Comparison of ENCODE assay signal across 8 mouse cellular contexts in genomic region chr11:72354971-72355728, GRCm38 (mm10). TPM values are rescaled to one million over a fixed set of nuclear protein-coding genes. Genes with fewer than 3 reads are reported as not detected.
DNase-seq lines count a peak whose midpoint lies in the region; ATAC-seq and TF ChIP-seq lines count a peak whose summit lies in the region.

No protein-coding gene starts in this region.

- WGBS in forebrain, embryonic 16.5 days: 26% methylated on average over 20 of the region's 20 CpGs

- peak; percentile 80 for TF ChIP-seq CTCF in G1E (IDR thresholded peaks at IDR 0.05; ENCODE audit: low read depth, low read length)

- peaks cover 17% of the 10 kb centered on the region for H3K27me3 ChIP-seq in G1E (ENCODE audit: insufficient read depth, low read length)
- no peaks in the 10 kb centered on the region for H3K27me3 ChIP-seq in forebrain, embryonic 16.5 days (replicated peaks; ENCODE audit: control insufficient read depth, insufficient read depth, low read length)

- no peak overlapping the region for H3K4me3 ChIP-seq in G1E (ENCODE audit: low read depth, low read length)
- H3K4me3 ChIP-seq in forebrain, embryonic 16.5 days (replicated peaks; ENCODE audit: low read length): no peak overlapping the region

- H3K27ac ChIP-seq in forebrain, embryonic 16.5 days (ENCODE audit: low read length): no peak overlapping the region

- H3K4me2 ChIP-seq in forebrain, embryonic 16.5 days (ENCODE audit: low read length): peak overlapping the region; percentile 4

- H3K9me3 ChIP-seq in G1E (replicated peaks): no peaks in the 10 kb centered on the region
- H3K9me3 ChIP-seq in forebrain, embryonic 16.5 days (ENCODE audit: control insufficient read depth, low read length): no peaks in the 10 kb centered on the region

- H3K4me1 ChIP-seq in G1E (ENCODE audit: insufficient read depth, low read depth, low read length): peaks cover 5% of the 10 kb centered on the region
- H3K4me1 ChIP-seq in forebrain, embryonic 16.5 days (replicated peaks; ENCODE audit: control insufficient read depth, insufficient read depth, low read length): no peaks in the 10 kb centered on the region

- peak; percentile 56 for DNase-seq in G1E (ENCODE audit: low spot score)
- DNase-seq in c-Kit-positive CD71-positive TER-119-negative erythroid progenitor cells, embryonic 14.5 days (ENCODE audit: low read depth): peak; percentile 47
- peak; percentile 89 for DNase-seq in heart, postnatal 4 days
- DNase-seq in layer of hippocampus, adult 9-11 months: peak; percentile 40
- DNase-seq in lung, postnatal 14 days: peak; percentile 90
- peak; percentile 67 for DNase-seq in retina, postnatal 7 days (ENCODE audit: low read depth, low spot score)
- DNase-seq in urinary bladder, adult 18-20 months (ENCODE audit: low spot score in 2 of 2): peak; percentile 27 to 70

- H3K36me3 ChIP-seq in G1E (replicated peaks): no peaks in the 10 kb centered on the region
- H3K36me3 ChIP-seq in forebrain, embryonic 16.5 days (ENCODE audit: control insufficient read depth, insufficient read depth): no peaks in the 10 kb centered on the region

- no peak overlapping the region for H3K9ac ChIP-seq in forebrain, embryonic 16.5 days (replicated peaks; ENCODE audit: low read depth, low read length)

- ATAC-seq in G1E (ENCODE audit: extremely low read depth, insufficient number of reproducible peaks, low FRiP score, poor library complexity, severe bottlenecking): no peak
- ATAC-seq in forebrain, embryonic 16.5 days: no peak

RNA-seq across cellular contexts. Expression of gene Tekt1, which starts 7.1 kb away (rescaled TPM):
- not detected in 2 replicates for total RNA-seq in G1E (2014; fragmentation: Nextera tagmentation)
- not detected in 2 replicates for total RNA-seq in G1E (2017)
- not detected in 2 replicates for polyA plus RNA-seq in G1E (2012)
- 8.0 and 9.1 TPM in 2 replicates for polyA plus RNA-seq in forebrain, embryonic 16.5 days (2015; fragmentation: Nextera tagmentation; extraction: Ambion mirVana)
- total RNA-seq in heart, postnatal 4 days (2021): under 1 TPM; 0.26 to 0.50 TPM

RNA-seq across cellular contexts. Expression of gene Fbxo39, which starts 40.9 kb away (rescaled TPM):
- not detected in 2 replicates for total RNA-seq in G1E (2014; fragmentation: Nextera tagmentation)
- total RNA-seq in G1E (2017): 0.05 TPM in 1 of 2 replicates, not detected in the other
- polyA plus RNA-seq in G1E (2012): not detected in 2 replicates
- polyA plus RNA-seq in forebrain, embryonic 16.5 days (2015; fragmentation: Nextera tagmentation; extraction: Ambion mirVana): not detected in 2 replicates
- total RNA-seq in heart, postnatal 4 days (2021): not detected

RNA-seq across cellular contexts. Expression of gene Xaf1, which starts 53.7 kb away (rescaled TPM):
- 0.30 TPM in 1 of 2 replicates, not detected in the other for total RNA-seq in G1E (2014; fragmentation: Nextera tagmentation)
- 1.4 and 2.0 TPM in 2 replicates for total RNA-seq in G1E (2017)
- polyA plus RNA-seq in G1E (2012): 0.02 TPM in 1 of 2 replicates, not detected in the other
- 1.2 and 1.7 TPM in 2 replicates for polyA plus RNA-seq in forebrain, embryonic 16.5 days (2015; fragmentation: Nextera tagmentation; extraction: Ambion mirVana)
- total RNA-seq in heart, postnatal 4 days (2021): 1 to 10 TPM; 7.6 to 7.7 TPM

RNA-seq across cellular contexts. Expression of gene Smtnl2, which starts 56.4 kb away (rescaled TPM):
- total RNA-seq in G1E (2014; fragmentation: Nextera tagmentation) (not detected in 2 replicates), G1E (2017) (0.06 and 0.11 TPM in 2 replicates)
- polyA plus RNA-seq in G1E (2012): not detected in 2 replicates
- polyA plus RNA-seq in forebrain, embryonic 16.5 days (2015; fragmentation: Nextera tagmentation; extraction: Ambion mirVana): 4.5 and 8.0 TPM in 2 replicates
- total RNA-seq in heart, postnatal 4 days (2021): 10 to 100 TPM; 62.2 to 63.4 TPM

Comparison
In these comparisons a context has a peak if more than half of its experiments do, and no peak if none do; other contexts are left out.
1. DNase-seq: peak in every context shown above with its lines; median percentile 90 in lung, postnatal 14 days; 89 in heart, postnatal 4 days; 67 in retina, postnatal 7 days; 56 in G1E; 48 in urinary bladder, adult 18-20 months; 47 in c-Kit-positive CD71-positive TER-119-negative erythroid progenitor cells, embryonic 14.5 days; 40 in layer of hippocampus, adult 9-11 months.